Mouse (Mus musculus): ENCODE data around the gene Smcr8.
"Not testable (repeated sequence)": the region's sequence is repeated elsewhere in the genome, so short reads cannot be mapped to it uniquely, and the experiment has no call there.

Smcr8 gene

GRCm38 (mm10) chr11:60784179-60784922 lies 7.0 kb downstream of the Smcr8 start:
- DNase-seq (ENCODE audit: low spot score): no peak

- no peak for DNase-seq (ENCODE audit: low spot score)
Measured at GRCm38 (mm10) chr11:60787595-60787994, 10.3 kb downstream of the Smcr8 start.

- no peak for DNase-seq (ENCODE audit: low spot score)
Measured at GRCm38 (mm10) chr11:60790472-60790871, 13.1 kb downstream of the Smcr8 start.

- no peak for DNase-seq (ENCODE audit: low spot score)
Measured at GRCm38 (mm10) chr11:60796342-60796741, 19.0 kb downstream of the Smcr8 start.

GRCm38 (mm10) chr11:60799977-60800376 lies 22.7 kb downstream of the Smcr8 start:
- DNase-seq (ENCODE audit: low spot score): no peak

GRCm38 (mm10) chr11:60800892-60801291 lies 23.6 kb downstream of the Smcr8 start:
- DNase-seq (ENCODE audit: low spot score): no peak

GRCm38 (mm10) chr11:60808286-60809070 lies 31.2 kb downstream of the Smcr8 start:
- peak; percentile 62 for DNase-seq (ENCODE audit: low spot score)

- no peak for DNase-seq (ENCODE audit: low spot score)
Measured at GRCm38 (mm10) chr11:60809546-60809945, 32.2 kb downstream of the Smcr8 start.

- peak; percentile 59 for DNase-seq (ENCODE audit: low spot score)
Measured at GRCm38 (mm10) chr11:60810046-60810965, 33.0 kb downstream of the Smcr8 start.

GRCm38 (mm10) chr11:60811054-60811460 lies 33.7 kb downstream of the Smcr8 start:
- peak; percentile 96 for DNase-seq (ENCODE audit: low spot score)

GRCm38 (mm10) chr11:60811618-60812017 lies 34.3 kb downstream of the Smcr8 start, which contains the start of gene Shmt1:
Shmt1 (minus strand) TSS chr11:60811718.
- not testable (repeated sequence) for DNase-seq (ENCODE audit: low spot score)

- no peak for DNase-seq (ENCODE audit: low spot score)
Measured at GRCm38 (mm10) chr11:60816398-60816797, 39.1 kb downstream of the Smcr8 start.

GRCm38 (mm10) chr11:60823771-60824170 lies 46.4 kb downstream of the Smcr8 start:
- DNase-seq (ENCODE audit: low spot score): no peak

- no peak for DNase-seq (ENCODE audit: low spot score)
Measured at GRCm38 (mm10) chr11:60825191-60825590, 47.9 kb downstream of the Smcr8 start.

- no peak for DNase-seq (ENCODE audit: low spot score)
Measured at GRCm38 (mm10) chr11:60826700-60827099, 49.4 kb downstream of the Smcr8 start.

GRCm38 (mm10) chr11:60827241-60827945 lies 50.1 kb downstream of the Smcr8 start:
- DNase-seq (ENCODE audit: low spot score): no peak

GRCm38 (mm10) chr11:60828903-60829302 lies 51.6 kb downstream of the Smcr8 start:
- no peak for DNase-seq (ENCODE audit: low spot score)

- peak; percentile 85 for DNase-seq (ENCODE audit: low spot score)
Measured at GRCm38 (mm10) chr11:60830433-60831052, 53.2 kb downstream of the Smcr8 start, which contains the start of gene Dhrs7b. Dhrs7b (plus strand) TSS chr11:60830631.

- no peak for DNase-seq (ENCODE audit: low spot score)
Measured at GRCm38 (mm10) chr11:60836897-60837296, 59.6 kb downstream of the Smcr8 start.

All from urinary bladder, postnatal 14 days (tissue).